Mouse (Mus musculus): ENCODE data around the gene Clip4.

DNA sequence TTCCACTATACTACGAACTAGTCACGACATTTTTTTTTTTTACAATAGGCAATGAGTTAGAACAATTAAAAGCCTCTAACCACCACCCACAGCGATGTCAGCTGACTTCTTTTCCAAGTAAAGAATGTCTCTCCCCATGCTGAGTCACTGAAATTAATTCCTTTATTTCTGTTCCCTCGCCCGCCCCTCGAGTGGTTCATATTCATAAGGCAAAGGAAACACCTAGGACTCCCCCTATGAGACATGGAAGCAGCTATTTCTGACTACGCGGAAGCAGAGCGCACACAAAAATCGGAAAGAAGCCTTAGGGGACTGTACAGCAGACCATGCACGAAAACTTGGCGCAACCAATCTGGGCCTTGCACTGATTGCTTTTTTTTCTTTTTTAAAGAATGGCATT lies 100.6 kb downstream of the Clip4 start:
- TF ChIP-seq CTCF (IDR thresholded peaks at IDR 0.05), result no peak
- no peak for TF ChIP-seq POLR2A (IDR thresholded peaks at IDR 0.05; ENCODE audit: insufficient read depth, low read depth, low read length)
- TF ChIP-seq EP300 (IDR thresholded peaks at IDR 0.05; ENCODE audit: insufficient read depth, low read depth, low read length), result no peak
